Mouse (Mus musculus) limb, embryonic 15.5 days (tissue): ENCODE measurements at regions not wholly inside any gene's neighbourhood (a gene's known extent, or its start where the extent isn't known, plus 50 kb on each side); places are given as distances from the start of the nearest gene placed in this dataset.

Experiments
- ATAC-seq: fragments of 200-750 bp; cut with Nextera tagmentation; 2 replicates; pipeline ENCODE4 v1.8.0; 2017; ENCODE audit warnings: low read depth, moderate TSS enrichment; ENCODE audit not compliant: insufficient number of reproducible peaks, low FRiP score, low TSS enrichment
- H3K27ac ChIP-seq: fragments of 300-500 bp; sonication (generic); 2 replicates; pipeline ENCODE4 v1.5.1; 2015; ENCODE audit warnings: moderate library complexity, mild to moderate bottlenecking, inconsistent platforms
- H3K27me3 ChIP-seq: fragments of 300-500 bp; sonication (generic); 2 replicates; pipeline ENCODE4 v1.6.1; 2015; ENCODE audit warnings: inconsistent platforms
- H3K36me3 ChIP-seq: fragments of 300-500 bp; sonication (generic); 2 replicates; pipeline ENCODE4 v1.6.1; 2015; ENCODE audit warnings: inconsistent platforms
- H3K4me1 ChIP-seq: fragments of 300-500 bp; sonication (generic); 2 replicates; pipeline ENCODE4 v1.6.1; 2015; ENCODE audit warnings: inconsistent platforms
- H3K4me2 ChIP-seq: fragments of 300-500 bp; sonication (generic); 2 replicates; pipeline ENCODE4 v1.6.1; 2015; ENCODE audit warnings: mild to moderate bottlenecking, inconsistent platforms
- H3K4me3 ChIP-seq: fragments of 300-500 bp; sonication (generic); 2 replicates; pipeline ENCODE4 v1.5.1; 2015; ENCODE audit warnings: mild to moderate bottlenecking, inconsistent platforms
- H3K9ac ChIP-seq: fragments of 300-500 bp; sonication (generic); 2 replicates; pipeline ENCODE4 v1.6.1; 2015; ENCODE audit warnings: inconsistent platforms
- H3K9me3 ChIP-seq: fragments of 300-500 bp; sonication (generic); 2 replicates; pipeline ENCODE4 v1.6.1; 2016; ENCODE audit warnings: inconsistent platforms
- WGBS: fragments of 180-500 bp; shearing (Covaris S2); methylation state at CpG from one replicate; pipeline ENCODE4 v1.1.7; 2015; 5-methylcytosine and 5-hydroxymethylcytosine counted together

- no peaks in the 10 kb centered on the region for H3K36me3 ChIP-seq
- H3K9me3 ChIP-seq: no peaks in the 10 kb centered on the region
- no peak overlapping the region for H3K27ac ChIP-seq
- 0 out of 2 replicates have a peak, but pooled peaks cover 2% of the 10 kb centered on the region for H3K4me1 ChIP-seq
- no peak overlapping the region for H3K4me2 ChIP-seq
- WGBS: 92% methylated on average over 18 of the region's 18 CpGs
- no peaks in the 10 kb centered on the region for H3K27me3 ChIP-seq
- no peak overlapping the region for H3K9ac ChIP-seq
- no peak for ATAC-seq
- no peak overlapping the region for H3K4me3 ChIP-seq
These were observed 162.0 kb downstream of the Zfp326 start for GRCm38 (mm10) chr5:106038321-106038720.

GRCm38 (mm10) chr5:106036176-106036575 lies 159.8 kb downstream of the Zfp326 start:
- ATAC-seq: no peak
- WGBS: 48% methylated on average over 6 of the region's 6 CpGs
- H3K27me3 ChIP-seq: no peaks in the 10 kb centered on the region
- 0 out of 2 replicates have a peak, but pooled peaks cover 2% of the 10 kb centered on the region for H3K4me1 ChIP-seq
- H3K9me3 ChIP-seq: no peaks in the 10 kb centered on the region
- no peak overlapping the region for H3K4me2 ChIP-seq
- H3K36me3 ChIP-seq: no peaks in the 10 kb centered on the region
- H3K27ac ChIP-seq: no peak overlapping the region
- H3K9ac ChIP-seq: no peak overlapping the region
- H3K4me3 ChIP-seq: no peak overlapping the region

GRCm38 (mm10) chr5:106032956-106033355 lies 156.6 kb downstream of the Zfp326 start:
- WGBS: 73% methylated on average over 4 of the region's 4 CpGs
- Histone ChIP-seq H3K4me3 (no peak overlapping the region), H3K36me3 (no peaks in the 10 kb centered on the region), H3K4me1 (0 out of 2 replicates have a peak, but pooled peaks cover 2% of the 10 kb centered on the region), H3K27me3 (no peaks in the 10 kb centered on the region), H3K4me2 (no peak overlapping the region), H3K9ac (no peak overlapping the region), H3K27ac (no peak overlapping the region), H3K9me3 (no peaks in the 10 kb centered on the region)
- no peak for ATAC-seq

GRCm38 (mm10) chr5:106026861-106027260 lies 150.5 kb downstream of the Zfp326 start:
- WGBS: 53% methylated on average over 2 of the region's 2 CpGs
- H3K9ac ChIP-seq: no peak overlapping the region
- no peaks in the 10 kb centered on the region for H3K36me3 ChIP-seq
- H3K27ac ChIP-seq: no peak overlapping the region
- H3K9me3 ChIP-seq: no peaks in the 10 kb centered on the region
- ATAC-seq: no peak
- H3K27me3 ChIP-seq: no peaks in the 10 kb centered on the region
- no peak overlapping the region for H3K4me3 ChIP-seq
- no peak overlapping the region for H3K4me2 ChIP-seq
- no peaks in the 10 kb centered on the region for H3K4me1 ChIP-seq

- Histone ChIP-seq H3K9ac (no peak overlapping the region), H3K36me3 (no peaks in the 10 kb centered on the region), H3K4me1 (no peaks in the 10 kb centered on the region), H3K4me2 (no peak overlapping the region), H3K9me3 (no peaks in the 10 kb centered on the region), H3K27ac (no peak overlapping the region), H3K27me3 (peaks cover 16% of the 10 kb centered on the region), H3K4me3 (no peak overlapping the region)
- WGBS: 20% methylated on average over 16 of the region's 16 CpGs
- ATAC-seq: no peak
These were observed 128.0 kb downstream of the Zfp326 start for GRCm38 (mm10) chr5:106004292-106004917.

- Histone ChIP-seq H3K9ac (no peak overlapping the region), H3K27ac (no peak overlapping the region), H3K9me3 (no peaks in the 10 kb centered on the region), H3K36me3 (no peaks in the 10 kb centered on the region), H3K4me2 (no peak overlapping the region), H3K27me3 (peaks cover 16% of the 10 kb centered on the region), H3K4me1 (no peaks in the 10 kb centered on the region), H3K4me3 (no peak overlapping the region)
- no peak for ATAC-seq
- 47% methylated on average over 28 of the region's 28 CpGs for WGBS
These were observed 127.2 kb downstream of the Zfp326 start for GRCm38 (mm10) chr5:106003321-106004291.

- H3K36me3 ChIP-seq: no peaks in the 10 kb centered on the region
- H3K4me1 ChIP-seq: no peaks in the 10 kb centered on the region
- ATAC-seq: no peak
- WGBS: 31% methylated on average over 7 of the region's 7 CpGs
- no peak overlapping the region for H3K4me3 ChIP-seq
- H3K9ac ChIP-seq: no peak overlapping the region
- H3K9me3 ChIP-seq: no peaks in the 10 kb centered on the region
- peaks cover 16% of the 10 kb centered on the region for H3K27me3 ChIP-seq
- no peak overlapping the region for H3K27ac ChIP-seq
- no peak overlapping the region for H3K4me2 ChIP-seq
These were observed 126.0 kb downstream of the Zfp326 start for GRCm38 (mm10) chr5:106002330-106002729.

GRCm38 (mm10) chr5:105994218-105994617 lies 117.9 kb downstream of the Zfp326 start:
- Histone ChIP-seq H3K9ac (no peak overlapping the region), H3K4me1 (no peaks in the 10 kb centered on the region), H3K27ac (no peak overlapping the region), H3K4me2 (no peak overlapping the region), H3K36me3 (no peaks in the 10 kb centered on the region), H3K27me3 (no peaks in the 10 kb centered on the region), H3K4me3 (no peak overlapping the region), H3K9me3 (no peaks in the 10 kb centered on the region)
- ATAC-seq: no peak
- 77% methylated on average over 1 of the region's 1 CpGs for WGBS

GRCm38 (mm10) chr5:105993066-105993760 lies 116.8 kb downstream of the Zfp326 start:
- Histone ChIP-seq H3K27me3 (no peaks in the 10 kb centered on the region), H3K9me3 (no peaks in the 10 kb centered on the region), H3K9ac (no peak overlapping the region), H3K36me3 (no peaks in the 10 kb centered on the region), H3K4me1 (no peaks in the 10 kb centered on the region), H3K27ac (no peak overlapping the region), H3K4me2 (no peak overlapping the region), H3K4me3 (no peak overlapping the region)
- no peak for ATAC-seq
- WGBS: 71% methylated on average over 15 of the region's 15 CpGs

- 0 out of 2 replicates have a peak, but pooled peaks cover 2% of the 10 kb centered on the region for H3K27me3 ChIP-seq
- H3K4me2 ChIP-seq: no peak overlapping the region
- ATAC-seq: no peak
- H3K9me3 ChIP-seq: no peaks in the 10 kb centered on the region
- 80% methylated on average over 12 of the region's 12 CpGs for WGBS
- H3K36me3 ChIP-seq: no peaks in the 10 kb centered on the region
- no peak overlapping the region for H3K4me3 ChIP-seq
- H3K4me1 ChIP-seq: no peaks in the 10 kb centered on the region
- no peak overlapping the region for H3K9ac ChIP-seq
- H3K27ac ChIP-seq: no peak overlapping the region
These were observed 114.4 kb downstream of the Zfp326 start for GRCm38 (mm10) chr5:105990777-105991176.

- H3K4me1 ChIP-seq: no peaks in the 10 kb centered on the region
- H3K9me3 ChIP-seq: no peaks in the 10 kb centered on the region
- WGBS: 31% methylated on average over 7 of the region's 7 CpGs
- no peak overlapping the region for H3K4me2 ChIP-seq
- no peak for ATAC-seq
- H3K36me3 ChIP-seq: no peaks in the 10 kb centered on the region
- 0 out of 2 replicates have a peak, but pooled peaks cover 2% of the 10 kb centered on the region for H3K27me3 ChIP-seq
- no peak overlapping the region for H3K9ac ChIP-seq
- no peak overlapping the region for H3K27ac ChIP-seq
- H3K4me3 ChIP-seq: no peak overlapping the region
These were observed 110.0 kb downstream of the Zfp326 start for GRCm38 (mm10) chr5:105986401-105986800.
